Mouse (Mus musculus): ENCODE measurements at regions not wholly inside any gene's neighbourhood (a gene's known extent, or its start where the extent isn't known, plus 50 kb on each side); places are given as distances from the start of the nearest gene placed in this dataset.
"Not testable (repeated sequence)": the region's sequence is repeated elsewhere in the genome, so short reads cannot be mapped to it uniquely, and the experiment has no call there.

- no peak for TF ChIP-seq CTCF (IDR thresholded peaks at IDR 0.05)
- H3K4me3 ChIP-seq: no peak overlapping the region
- intact Hi-C loops (cut with DNase I): no loop called here
- DNase-seq (ENCODE audit: extremely low spot score in 1 of 2, low spot score in 2 of 2): no peak
- H3K27ac ChIP-seq: no peak overlapping the region
Observed at GRCm38 (mm10) chr4:66691598-66692220, 135.7 kb upstream of the Tlr4 start.

GRCm38 (mm10) chr4:66693982-66694578, 133.3 kb upstream of the Tlr4 start:
- DNase-seq (ENCODE audit: extremely low spot score in 1 of 2, low spot score in 2 of 2): no peak
- Histone ChIP-seq H3K27ac (no peak overlapping the region), H3K4me3 (no peak overlapping the region)
- intact Hi-C loops (cut with DNase I): no loop called here
- no peak for TF ChIP-seq CTCF (IDR thresholded peaks at IDR 0.05)

- H3K27ac ChIP-seq: no peak overlapping the region
- H3K4me3 ChIP-seq: no peak overlapping the region
- TF ChIP-seq CTCF (IDR thresholded peaks at IDR 0.05): no peak
- no peak for DNase-seq (ENCODE audit: extremely low spot score in 1 of 2, low spot score in 2 of 2)
- intact Hi-C loops (cut with DNase I): no loop called here
Observed at GRCm38 (mm10) chr4:66715821-66716760, 111.3 kb upstream of the Tlr4 start.

- no peak for TF ChIP-seq CTCF (IDR thresholded peaks at IDR 0.05)
- no peak for DNase-seq (ENCODE audit: extremely low spot score in 1 of 2, low spot score in 2 of 2)
- H3K27ac ChIP-seq: no peak overlapping the region
- no peak overlapping the region for H3K4me3 ChIP-seq
- intact Hi-C loops (cut with DNase I): no loop called here
Observed at GRCm38 (mm10) chr4:66737407-66737806, 90.0 kb upstream of the Tlr4 start.

GRCm38 (mm10) chr4:66743421-66743820, 84.0 kb upstream of the Tlr4 start:
- H3K4me3 ChIP-seq; intact Hi-C loops (cut with DNase I); DNase-seq (ENCODE audit: extremely low spot score in 1 of 2, low spot score in 2 of 2); H3K27ac ChIP-seq: not testable (repeated sequence)

- Histone ChIP-seq H3K4me3 (no peak overlapping the region), H3K27ac (no peak overlapping the region)
- intact Hi-C loops (cut with DNase I): no loop called here
- peak; percentile 67 to 68 for DNase-seq (ENCODE audit: extremely low spot score in 1 of 2, low spot score in 2 of 2)
- peak; percentile 92 for TF ChIP-seq CTCF (IDR thresholded peaks at IDR 0.05)
Observed at GRCm38 (mm10) chr4:66768762-66769161, 58.6 kb upstream of the Tlr4 start.
